Mouse (Mus musculus) v-Abl transformed pro-B cells (cell line): ENCODE results near the gene Dock4.

ENCODE experiments used
- in situ Hi-C, 2 experiments: fragments of 400-800 bp; cut with MboI; formaldehyde crosslinking; loops; one replicate each; pipeline ENCODE4 v1.15.1; 2025; ENCODE audit not compliant: unreplicated experiment in 2 of 2

The Dock4 gene

GRCm38 (mm10) chr12:40503520-40503919 is 57.8 kb downstream of the Dock4 start:
- in situ Hi-C loops, result no loop called here

- in situ Hi-C loops, result no loop called here
Observed at GRCm38 (mm10) chr12:40504687-40505086, 58.9 kb downstream of the Dock4 start.

- in situ Hi-C loops, result no loop called here
Observed at GRCm38 (mm10) chr12:40507823-40508390, 62.2 kb downstream of the Dock4 start.

- in situ Hi-C loops, result no loop called here
Observed at GRCm38 (mm10) chr12:40508416-40508815, 62.7 kb downstream of the Dock4 start.

GRCm38 (mm10) chr12:40511643-40512369 is 66.1 kb downstream of the Dock4 start:
- in situ Hi-C loops, result no loop called here

GRCm38 (mm10) chr12:40512370-40512693 is 66.6 kb downstream of the Dock4 start:
- in situ Hi-C loops, result no loop called here

GRCm38 (mm10) chr12:40512994-40513393 is 67.2 kb downstream of the Dock4 start:
- in situ Hi-C loops, result no loop called here

- in situ Hi-C loops, result no loop called here
Observed at GRCm38 (mm10) chr12:40514021-40514420, 68.3 kb downstream of the Dock4 start.

- in situ Hi-C loops, result no loop called here
Observed at GRCm38 (mm10) chr12:40522468-40522867, 76.7 kb downstream of the Dock4 start.

GRCm38 (mm10) chr12:40523020-40523419 is 77.3 kb downstream of the Dock4 start:
- in situ Hi-C loops, result no loop called here

GRCm38 (mm10) chr12:40525045-40525444 is 79.3 kb downstream of the Dock4 start:
- in situ Hi-C loops, result loop anchor here in 1 of 2 experiments (25.0 kb wide), 1 partner anchor 287 kb away; no protein-coding TSS in a partner anchor

- in situ Hi-C loops, result loop anchor here in 1 of 2 experiments (25.0 kb wide), 1 partner anchor 276 kb away; no protein-coding TSS in a partner anchor
Observed at GRCm38 (mm10) chr12:40535655-40536618, 90.2 kb downstream of the Dock4 start.

GRCm38 (mm10) chr12:40537826-40538225 is 92.1 kb downstream of the Dock4 start:
- in situ Hi-C loops, result loop anchor here in 1 of 2 experiments (25.0 kb wide), 1 partner anchor 274 kb away; no protein-coding TSS in a partner anchor

GRCm38 (mm10) chr12:40538318-40538717 is 92.6 kb downstream of the Dock4 start:
- in situ Hi-C loops, result loop anchor here in 1 of 2 experiments (25.0 kb wide), 1 partner anchor 274 kb away; no protein-coding TSS in a partner anchor

GRCm38 (mm10) chr12:40538780-40539179 is 93.0 kb downstream of the Dock4 start:
- in situ Hi-C loops, result loop anchor here in 1 of 2 experiments (25.0 kb wide), 1 partner anchor 274 kb away; no protein-coding TSS in a partner anchor

GRCm38 (mm10) chr12:40544273-40544672 is 98.5 kb downstream of the Dock4 start:
- in situ Hi-C loops, result loop anchor here in 1 of 2 experiments (25.0 kb wide), 1 partner anchor 268 kb away; no protein-coding TSS in a partner anchor

- in situ Hi-C loops, result loop anchor here in 1 of 2 experiments (25.0 kb wide), 1 partner anchor 265 kb away; no protein-coding TSS in a partner anchor
Observed at GRCm38 (mm10) chr12:40546827-40547226, 101.1 kb downstream of the Dock4 start.

- in situ Hi-C loops, result no loop called here
Observed at GRCm38 (mm10) chr12:40551317-40551716, 105.6 kb downstream of the Dock4 start.

GRCm38 (mm10) chr12:40552201-40552600 is 106.4 kb downstream of the Dock4 start:
- in situ Hi-C loops, result no loop called here

GRCm38 (mm10) chr12:40553929-40554328 is 108.2 kb downstream of the Dock4 start:
- in situ Hi-C loops, result no loop called here
